Comparison of ENCODE assay signal across 8 mouse cellular contexts in the genomic region with DNA sequence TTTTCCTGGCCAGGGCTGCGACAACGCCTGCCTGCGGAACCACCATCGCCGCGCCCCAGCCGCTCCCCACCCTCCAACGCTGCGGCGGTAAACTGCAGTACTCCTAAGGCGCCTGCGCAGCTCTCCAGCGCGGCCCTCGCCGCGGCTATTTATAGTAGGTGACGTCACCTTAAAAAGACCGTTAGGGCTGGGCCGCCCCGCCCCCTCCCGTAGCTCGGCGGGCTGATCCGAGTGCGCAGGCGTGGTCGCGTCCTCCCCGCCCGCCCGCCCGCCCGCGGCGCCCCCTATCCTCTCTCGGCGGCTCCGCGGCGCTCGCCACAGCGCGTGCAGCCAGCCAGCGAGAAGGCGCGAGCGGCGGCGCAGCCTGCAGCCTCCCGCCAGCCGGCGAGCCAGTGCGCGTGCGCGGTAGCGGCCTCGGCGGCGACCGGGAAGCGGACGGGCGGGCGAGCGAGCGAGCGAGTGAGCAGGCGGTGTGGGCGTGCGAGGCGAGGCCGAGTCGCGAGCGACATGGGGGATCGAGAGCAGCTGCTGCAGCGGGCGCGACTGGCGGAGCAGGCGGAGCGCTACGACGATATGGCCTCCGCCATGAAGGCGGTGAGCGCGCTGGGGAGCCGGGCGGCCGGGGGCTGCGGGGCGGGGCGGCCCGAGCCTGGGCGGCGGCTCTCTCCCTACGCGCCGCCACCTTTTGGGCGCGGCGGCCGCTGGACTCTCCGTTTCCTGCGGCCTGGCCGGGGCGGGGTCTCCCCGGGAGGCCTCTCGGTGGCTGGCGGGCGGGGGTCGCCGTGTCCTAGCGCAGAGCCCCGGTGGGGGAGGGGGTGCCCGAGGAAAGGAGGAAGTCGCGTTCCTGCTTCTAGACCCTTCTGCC. TPM values are rescaled to one million over a fixed set of nuclear protein-coding genes. Genes with fewer than 3 reads are reported as not detected.
DNase-seq lines count a peak whose midpoint lies in the region; ATAC-seq lines count a peak whose summit lies in the region.

A gene (plus strand): TSS at position 256 of the 865 bp plus-strand sequence.

- peak; percentile 91 for ATAC-seq in inflammation-experienced regulatory T-cells, adult 6 months
- ATAC-seq in megakaryocyte-erythroid progenitor cell, adult 5-6 weeks (replicated peaks; ENCODE audit: low FRiP score, low TSS enrichment, poor library complexity, severe bottlenecking) = peak; percentile 89

- intact Hi-C loops in gastrocnemius, postnatal 14 days (cut with DNase I; ENCODE audit: low total_unique reads) = no loop called here
- intact Hi-C loops in left cerebral cortex, postnatal 10 days (cut with DNase I) = no loop called here

- DNase-seq in adipocyte (ENCODE audit: low spot score) = peak; percentile 99
- peak; percentile 93 for DNase-seq in embryo, embryonic 10 days (ENCODE audit: low spot score)
- DNase-seq in gastrocnemius, postnatal 14 days = peak; percentile 96
- peak; percentile 96 to 97 for DNase-seq in left cerebral cortex, postnatal 10 days (ENCODE audit: extremely low spot score in 1 of 2, low spot score in 2 of 2)
- DNase-seq in right cerebral cortex, postnatal 25 days = peak; percentile 97
- peak; percentile 95 to 96 for DNase-seq in urinary bladder, postnatal 4 days (ENCODE audit: low spot score in 2 of 2)

RNA-seq across cellular contexts. Expression of the gene that starts here (rescaled TPM):
- 10 to 100 TPM; 68.9 to 81.7 TPM for total RNA-seq in gastrocnemius, postnatal 14 days (2021)
- polyA plus RNA-seq in inflammation-experienced regulatory T-cells, adult 6 months (2017; shearing (Covaris generic)) = 100 to 1,000 TPM; 206 to 398 (median 214) TPM
- total RNA-seq in left cerebral cortex, postnatal 10 days (2021) = 1,000 to 10,000 TPM in 1 of 2 experiments, 100 to 1,000 TPM in 1; 996 to 1,031 TPM
- total RNA-seq in megakaryocyte-erythroid progenitor cell, adult 5-6 weeks (2014; fragmentation: Nextera tagmentation) = 240 and 310 TPM in 2 replicates
- total RNA-seq in megakaryocyte-erythroid progenitor cell, adult 5-6 weeks (2017) = 135 and 160 TPM in 2 replicates

Comparison
In these comparisons a context has a peak if more than half of its experiments do, and no peak if none do; other contexts are left out.
1. Peak in every context shown above with its lines: DNase-seq and ATAC-seq.